Mouse (Mus musculus): ENCODE measurements around the gene Vps53. TPM values are rescaled to one million over a fixed set of nuclear protein-coding genes. Genes with fewer than 3 reads are reported as not detected.

The Vps53 gene
- polyA plus RNA-seq, 1 experiment: 64.3 TPM

GRCm38 (mm10) chr11:76125386-76125785 lies 54.1 kb downstream of the Vps53 start:
- Histone ChIP-seq H3K4me1 (ENCODE audit: control insufficient read depth, insufficient read depth, low read length) (peaks cover 3% of the 10 kb centered on the region; the same call in 1 of the 2 replicates), H3K4me3 (replicated peaks; ENCODE audit: insufficient read depth, low read depth, low read length) (no peak overlapping the region), H3K27me3 (ENCODE audit: control insufficient read depth, insufficient read depth, low read length) (no peaks in the 10 kb centered on the region), H3K27ac (ENCODE audit: insufficient read depth, low read length) (no peak overlapping the region)
- 49% methylated on average over 8 of the region's 8 CpGs for WGBS
- no peak for TF ChIP-seq CTCF (IDR thresholded peaks at IDR 0.05; ENCODE audit: borderline replicate concordance, insufficient read depth, low read depth, low read length)
- TF ChIP-seq POLR2A (IDR thresholded peaks at IDR 0.05; ENCODE audit: borderline replicate concordance, insufficient read depth, low read length): no peak
- DNase-seq: no peak

GRCm38 (mm10) chr11:76123517-76123916 lies 55.9 kb downstream of the Vps53 start:
- no peak for DNase-seq
- Histone ChIP-seq H3K4me3 (replicated peaks; ENCODE audit: insufficient read depth, low read depth, low read length) (no peak overlapping the region), H3K27me3 (ENCODE audit: control insufficient read depth, insufficient read depth, low read length) (no peaks in the 10 kb centered on the region), H3K4me1 (ENCODE audit: control insufficient read depth, insufficient read depth, low read length) (peaks cover 3% of the 10 kb centered on the region; the same call in 1 of the 2 replicates), H3K27ac (ENCODE audit: insufficient read depth, low read length) (no peak overlapping the region)
- 97% methylated on average over 1 of the region's 1 CpGs for WGBS
- TF ChIP-seq POLR2A (IDR thresholded peaks at IDR 0.05; ENCODE audit: borderline replicate concordance, insufficient read depth, low read length) (no peak), CTCF (IDR thresholded peaks at IDR 0.05; ENCODE audit: borderline replicate concordance, insufficient read depth, low read depth, low read length) (no peak)

GRCm38 (mm10) chr11:76122571-76122970 lies 56.9 kb downstream of the Vps53 start:
- Histone ChIP-seq H3K27me3 (ENCODE audit: control insufficient read depth, insufficient read depth, low read length) (no peaks in the 10 kb centered on the region), H3K27ac (ENCODE audit: insufficient read depth, low read length) (no peak overlapping the region), H3K4me1 (ENCODE audit: control insufficient read depth, insufficient read depth, low read length) (peaks cover 3% of the 10 kb centered on the region; the same call in 1 of the 2 replicates), H3K4me3 (replicated peaks; ENCODE audit: insufficient read depth, low read depth, low read length) (no peak overlapping the region)
- DNase-seq: no peak
- 84% methylated on average over 2 of the region's 2 CpGs for WGBS
- TF ChIP-seq CTCF (IDR thresholded peaks at IDR 0.05; ENCODE audit: borderline replicate concordance, insufficient read depth, low read depth, low read length): no peak
- no peak for TF ChIP-seq POLR2A (IDR thresholded peaks at IDR 0.05; ENCODE audit: borderline replicate concordance, insufficient read depth, low read length)

- WGBS: 87% methylated on average over 4 of the region's 4 CpGs
- Histone ChIP-seq H3K27ac (ENCODE audit: insufficient read depth, low read length) (no peak overlapping the region), H3K27me3 (ENCODE audit: control insufficient read depth, insufficient read depth, low read length) (no peaks in the 10 kb centered on the region), H3K4me3 (replicated peaks; ENCODE audit: insufficient read depth, low read depth, low read length) (no peak overlapping the region), H3K4me1 (ENCODE audit: control insufficient read depth, insufficient read depth, low read length) (peaks cover 3% of the 10 kb centered on the region; the same call in 1 of the 2 replicates)
- no peak for DNase-seq
- TF ChIP-seq POLR2A (IDR thresholded peaks at IDR 0.05; ENCODE audit: borderline replicate concordance, insufficient read depth, low read length) (no peak), CTCF (IDR thresholded peaks at IDR 0.05; ENCODE audit: borderline replicate concordance, insufficient read depth, low read depth, low read length) (no peak)
These were observed 58.4 kb downstream of the Vps53 start for GRCm38 (mm10) chr11:76121086-76121485.

- 82% methylated on average over 10 of the region's 10 CpGs for WGBS
- no peak for TF ChIP-seq POLR2A (IDR thresholded peaks at IDR 0.05; ENCODE audit: borderline replicate concordance, insufficient read depth, low read length)
- TF ChIP-seq CTCF (IDR thresholded peaks at IDR 0.05; ENCODE audit: borderline replicate concordance, insufficient read depth, low read depth, low read length): no peak
- peaks cover 3% of the 10 kb centered on the region; the same call in 1 of the 2 replicates for H3K4me1 ChIP-seq (ENCODE audit: control insufficient read depth, insufficient read depth, low read length)
- DNase-seq: no peak
- no peak overlapping the region for H3K4me3 ChIP-seq (replicated peaks; ENCODE audit: insufficient read depth, low read depth, low read length)
- no peak overlapping the region for H3K27ac ChIP-seq (ENCODE audit: insufficient read depth, low read length)
- no peaks in the 10 kb centered on the region for H3K27me3 ChIP-seq (ENCODE audit: control insufficient read depth, insufficient read depth, low read length)
These were observed 59.0 kb downstream of the Vps53 start for GRCm38 (mm10) chr11:76120407-76120901.

- Histone ChIP-seq H3K27ac (ENCODE audit: insufficient read depth, low read length) (no peak overlapping the region), H3K4me1 (ENCODE audit: control insufficient read depth, insufficient read depth, low read length) (no peaks in the 10 kb centered on the region), H3K4me3 (replicated peaks; ENCODE audit: insufficient read depth, low read depth, low read length) (no peak overlapping the region), H3K27me3 (ENCODE audit: control insufficient read depth, insufficient read depth, low read length) (no peaks in the 10 kb centered on the region)
- no peak for DNase-seq
- TF ChIP-seq CTCF (IDR thresholded peaks at IDR 0.05; ENCODE audit: borderline replicate concordance, insufficient read depth, low read depth, low read length) (no peak), POLR2A (IDR thresholded peaks at IDR 0.05; ENCODE audit: borderline replicate concordance, insufficient read depth, low read length) (no peak)
- WGBS: 98% methylated on average over 3 of the region's 3 CpGs
These were observed 69.0 kb downstream of the Vps53 start for GRCm38 (mm10) chr11:76110416-76110815.

- no peak overlapping the region for H3K27ac ChIP-seq (ENCODE audit: insufficient read depth, low read length)
- no peaks in the 10 kb centered on the region for H3K27me3 ChIP-seq (ENCODE audit: control insufficient read depth, insufficient read depth, low read length)
- H3K4me1 ChIP-seq (ENCODE audit: control insufficient read depth, insufficient read depth, low read length): no peaks in the 10 kb centered on the region
- no peak for DNase-seq
- no peak overlapping the region for H3K4me3 ChIP-seq (replicated peaks; ENCODE audit: insufficient read depth, low read depth, low read length)
- TF ChIP-seq POLR2A (IDR thresholded peaks at IDR 0.05; ENCODE audit: borderline replicate concordance, insufficient read depth, low read length): no peak
- TF ChIP-seq CTCF (IDR thresholded peaks at IDR 0.05; ENCODE audit: borderline replicate concordance, insufficient read depth, low read depth, low read length): no peak
- 76% methylated on average over 11 of the region's 11 CpGs for WGBS
These were observed 72.6 kb downstream of the Vps53 start for GRCm38 (mm10) chr11:76106551-76107496.

- no peak overlapping the region for H3K4me3 ChIP-seq (replicated peaks; ENCODE audit: insufficient read depth, low read depth, low read length)
- H3K4me1 ChIP-seq (ENCODE audit: control insufficient read depth, insufficient read depth, low read length): no peaks in the 10 kb centered on the region
- no peak for DNase-seq
- H3K27me3 ChIP-seq (ENCODE audit: control insufficient read depth, insufficient read depth, low read length): no peaks in the 10 kb centered on the region
- TF ChIP-seq POLR2A (IDR thresholded peaks at IDR 0.05; ENCODE audit: borderline replicate concordance, insufficient read depth, low read length) (no peak), CTCF (IDR thresholded peaks at IDR 0.05; ENCODE audit: borderline replicate concordance, insufficient read depth, low read depth, low read length) (no peak)
- no peak overlapping the region for H3K27ac ChIP-seq (ENCODE audit: insufficient read depth, low read length)
These were observed 78.3 kb downstream of the Vps53 start for GRCm38 (mm10) chr11:76101154-76101553.
